Mouse (Mus musculus): ENCODE measurements at regions not wholly inside any gene's neighbourhood (a gene's known extent, or its start where the extent isn't known, plus 50 kb on each side); places are given as distances from the start of the nearest gene placed in this dataset.

- no peaks in the 10 kb centered on the region; the same call in 1 of the 2 replicates for H3K9me3 ChIP-seq (replicated peaks)
- 92% methylated on average over 6 of the region's 6 CpGs for WGBS
Observed at GRCm38 (mm10) chr17:64382894-64383293, 51.2 kb upstream of the Pja2 start.

GRCm38 (mm10) chr17:64383600-64383999, 51.9 kb upstream of the Pja2 start:
- Histone ChIP-seq H3K27me3 (replicated peaks) (no peaks in the 10 kb centered on the region), H3K9me3 (replicated peaks) (no peaks in the 10 kb centered on the region; the same call in 1 of the 2 replicates), H3K9ac (replicated peaks) (no peak overlapping the region), H3K4me3 (replicated peaks) (no peak overlapping the region), H3K36me3 (no peaks in the 10 kb centered on the region), H3K4me2 (no peak overlapping the region), H3K4me1 (no peaks in the 10 kb centered on the region), H3K27ac (replicated peaks) (no peak overlapping the region)
- 91% methylated on average over 11 of the region's 11 CpGs for WGBS
- no peak for ATAC-seq (ENCODE audit: low FRiP score)

More at GRCm38 (mm10) chr17:64382894-64383293, 51.2 kb upstream of the Pja2 start:
- no peak overlapping the region for H3K9ac ChIP-seq (replicated peaks)
- no peaks in the 10 kb centered on the region for H3K36me3 ChIP-seq
- no peak overlapping the region for H3K4me2 ChIP-seq
- no peak overlapping the region for H3K4me3 ChIP-seq (replicated peaks)
- no peaks in the 10 kb centered on the region for H3K27me3 ChIP-seq (replicated peaks)
- no peak for ATAC-seq (ENCODE audit: low FRiP score)
- H3K27ac ChIP-seq (replicated peaks) = no peak overlapping the region
- no peaks in the 10 kb centered on the region for H3K4me1 ChIP-seq

- no peak overlapping the region for H3K4me3 ChIP-seq (replicated peaks)
- no peak overlapping the region for H3K9ac ChIP-seq (replicated peaks)
- H3K27me3 ChIP-seq (replicated peaks) = no peaks in the 10 kb centered on the region
- 85% methylated on average over 1 of the region's 1 CpGs for WGBS
- no peaks in the 10 kb centered on the region for H3K9me3 ChIP-seq (replicated peaks)
- no peak overlapping the region for H3K27ac ChIP-seq (replicated peaks)
- no peak for ATAC-seq (ENCODE audit: low FRiP score)
- no peaks in the 10 kb centered on the region for H3K36me3 ChIP-seq
- H3K4me2 ChIP-seq = no peak overlapping the region
- H3K4me1 ChIP-seq = no peaks in the 10 kb centered on the region
Observed at GRCm38 (mm10) chr17:64390349-64390748, 58.6 kb upstream of the Pja2 start.

GRCm38 (mm10) chr17:64397254-64397897, 65.7 kb upstream of the Pja2 start:
- Histone ChIP-seq H3K4me3 (replicated peaks) (no peak overlapping the region), H3K36me3 (no peaks in the 10 kb centered on the region), H3K9ac (replicated peaks) (no peak overlapping the region), H3K27ac (replicated peaks) (0 out of 2 replicates have a peak overlapping the region, but pooled peaks have one; percentile 3), H3K27me3 (replicated peaks) (no peaks in the 10 kb centered on the region), H3K9me3 (replicated peaks) (no peaks in the 10 kb centered on the region), H3K4me2 (peak overlapping the region; percentile 26), H3K4me1 (peaks cover 9% of the 10 kb centered on the region; the same call in 1 of the 2 replicates)
- WGBS = 51% methylated on average over 12 of the region's 12 CpGs
- ATAC-seq (ENCODE audit: low FRiP score) = no peak

GRCm38 (mm10) chr17:64398114-64398692, 66.5 kb upstream of the Pja2 start:
- Histone ChIP-seq H3K4me1 (peaks cover 9% of the 10 kb centered on the region; the same call in 1 of the 2 replicates), H3K36me3 (no peaks in the 10 kb centered on the region), H3K4me2 (no peak overlapping the region), H3K27ac (replicated peaks) (no peak overlapping the region), H3K9ac (replicated peaks) (no peak overlapping the region), H3K9me3 (replicated peaks) (no peaks in the 10 kb centered on the region), H3K4me3 (replicated peaks) (no peak overlapping the region), H3K27me3 (replicated peaks) (no peaks in the 10 kb centered on the region)
- ATAC-seq (ENCODE audit: low FRiP score) = no peak
- 63% methylated on average over 9 of the region's 9 CpGs for WGBS

- H3K27me3 ChIP-seq (replicated peaks) = no peaks in the 10 kb centered on the region
- H3K4me2 ChIP-seq = no peak overlapping the region
- H3K9me3 ChIP-seq (replicated peaks) = no peaks in the 10 kb centered on the region
- no peak overlapping the region for H3K4me3 ChIP-seq (replicated peaks)
- no peak overlapping the region for H3K9ac ChIP-seq (replicated peaks)
- H3K36me3 ChIP-seq = no peaks in the 10 kb centered on the region
- 81% methylated on average over 3 of the region's 3 CpGs for WGBS
- peaks cover 9% of the 10 kb centered on the region; the same call in 1 of the 2 replicates for H3K4me1 ChIP-seq
- no peak for ATAC-seq (ENCODE audit: low FRiP score)
- no peak overlapping the region for H3K27ac ChIP-seq (replicated peaks)
Observed at GRCm38 (mm10) chr17:64398708-64399107, 67.0 kb upstream of the Pja2 start.

GRCm38 (mm10) chr17:64406742-64407254, 75.1 kb upstream of the Pja2 start:
- Histone ChIP-seq H3K36me3 (no peaks in the 10 kb centered on the region), H3K27me3 (replicated peaks) (no peaks in the 10 kb centered on the region), H3K27ac (replicated peaks) (no peak overlapping the region), H3K9me3 (replicated peaks) (no peaks in the 10 kb centered on the region), H3K9ac (replicated peaks) (no peak overlapping the region), H3K4me2 (no peak overlapping the region), H3K4me3 (replicated peaks) (no peak overlapping the region), H3K4me1 (peaks cover 13% of the 10 kb centered on the region)
- WGBS = 34% methylated on average over 5 of the region's 5 CpGs
- ATAC-seq (ENCODE audit: low FRiP score) = peak; percentile 28; the same call in 1 of the 2 replicates

GRCm38 (mm10) chr17:64407255-64408011, 75.7 kb upstream of the Pja2 start:
- H3K4me1 ChIP-seq = peaks cover 13% of the 10 kb centered on the region
- no peaks in the 10 kb centered on the region for H3K27me3 ChIP-seq (replicated peaks)
- no peak overlapping the region for H3K4me3 ChIP-seq (replicated peaks)
- no peak overlapping the region for H3K9ac ChIP-seq (replicated peaks)
- no peaks in the 10 kb centered on the region for H3K9me3 ChIP-seq (replicated peaks)
- peak; percentile 55; the same call in 1 of the 2 replicates for ATAC-seq (ENCODE audit: low FRiP score)
- 33% methylated on average over 13 of the region's 13 CpGs for WGBS
- no peaks in the 10 kb centered on the region for H3K36me3 ChIP-seq
- H3K4me2 ChIP-seq = peak overlapping the region; percentile 29
- no peak overlapping the region; the same call in 1 of the 2 replicates for H3K27ac ChIP-seq (replicated peaks)

- Histone ChIP-seq H3K36me3 (no peaks in the 10 kb centered on the region), H3K9me3 (replicated peaks) (no peaks in the 10 kb centered on the region), H3K4me1 (peaks cover 4% of the 10 kb centered on the region; the same call in 1 of the 2 replicates), H3K9ac (replicated peaks) (no peak overlapping the region), H3K4me3 (replicated peaks) (no peak overlapping the region), H3K27me3 (replicated peaks) (no peaks in the 10 kb centered on the region), H3K4me2 (no peak overlapping the region), H3K27ac (replicated peaks) (no peak overlapping the region)
- 82% methylated on average over 1 of the region's 1 CpGs for WGBS
- no peak for ATAC-seq (ENCODE audit: low FRiP score)
Observed at GRCm38 (mm10) chr17:64425811-64426210, 94.1 kb upstream of the Pja2 start.

- Histone ChIP-seq H3K4me1 (peaks cover 4% of the 10 kb centered on the region; the same call in 1 of the 2 replicates), H3K27me3 (replicated peaks) (no peaks in the 10 kb centered on the region), H3K9me3 (replicated peaks) (no peaks in the 10 kb centered on the region), H3K9ac (replicated peaks) (no peak overlapping the region), H3K4me3 (replicated peaks) (no peak overlapping the region), H3K36me3 (no peaks in the 10 kb centered on the region), H3K4me2 (no peak overlapping the region), H3K27ac (replicated peaks) (no peak overlapping the region)
- ATAC-seq (ENCODE audit: low FRiP score) = no peak
- WGBS = 43% methylated on average over 5 of the region's 5 CpGs
Observed at GRCm38 (mm10) chr17:64426536-64426935, 94.8 kb upstream of the Pja2 start.

- no peak overlapping the region for H3K27ac ChIP-seq (replicated peaks)
Observed at GRCm38 (mm10) chr17:64439571-64439970, 107.9 kb upstream of the Pja2 start.

More at GRCm38 (mm10) chr17:64439571-64439970, 107.9 kb upstream of the Pja2 start:
- H3K9ac ChIP-seq (replicated peaks) = no peak overlapping the region
- no peaks in the 10 kb centered on the region for H3K27me3 ChIP-seq (replicated peaks)
- H3K36me3 ChIP-seq = no peaks in the 10 kb centered on the region
- no peaks in the 10 kb centered on the region for H3K4me1 ChIP-seq
- H3K4me3 ChIP-seq (replicated peaks) = no peak overlapping the region
- H3K4me2 ChIP-seq = no peak overlapping the region
- WGBS = 82% methylated on average over 1 of the region's 1 CpGs
- ATAC-seq (ENCODE audit: low FRiP score) = no peak
- H3K9me3 ChIP-seq (replicated peaks) = no peaks in the 10 kb centered on the region
